Mouse (Mus musculus): ENCODE measurements around the gene Ntn1.

The Ntn1 gene

GRCm38 (mm10) chr11:68270730-68271467 is 129.7 kb downstream of the Ntn1 start:
- in situ Hi-C loops (cut with MboI): no loop called here

- in situ Hi-C loops (cut with MboI): no loop called here
Measured at GRCm38 (mm10) chr11:68264276-68264675, 136.3 kb downstream of the Ntn1 start.

GRCm38 (mm10) chr11:68263100-68263499 is 137.5 kb downstream of the Ntn1 start:
- in situ Hi-C loops (cut with MboI): no loop called here

- in situ Hi-C loops (cut with MboI): no loop called here
Measured at GRCm38 (mm10) chr11:68261162-68261892, 139.3 kb downstream of the Ntn1 start.

GRCm38 (mm10) chr11:68260399-68260798 is 140.2 kb downstream of the Ntn1 start:
- in situ Hi-C loops (cut with MboI): no loop called here

- in situ Hi-C loops (cut with MboI): no loop called here
Measured at GRCm38 (mm10) chr11:68258498-68258897, 142.1 kb downstream of the Ntn1 start.

- in situ Hi-C loops (cut with MboI): no loop called here
Measured at GRCm38 (mm10) chr11:68253531-68253930, 147.1 kb downstream of the Ntn1 start.

- in situ Hi-C loops (cut with MboI): no loop called here
Measured at GRCm38 (mm10) chr11:68250106-68250505, 150.5 kb downstream of the Ntn1 start.

GRCm38 (mm10) chr11:68247897-68248296 is 152.7 kb downstream of the Ntn1 start:
- in situ Hi-C loops (cut with MboI): no loop called here

- in situ Hi-C loops (cut with MboI): no loop called here
Measured at GRCm38 (mm10) chr11:68244992-68245261, 155.7 kb downstream of the Ntn1 start.

- in situ Hi-C loops (cut with MboI): no loop called here
Measured at GRCm38 (mm10) chr11:68244254-68244991, 156.2 kb downstream of the Ntn1 start.

- in situ Hi-C loops (cut with MboI): no loop called here
Measured at GRCm38 (mm10) chr11:68239756-68240155, 160.9 kb downstream of the Ntn1 start.

- in situ Hi-C loops (cut with MboI): no loop called here
Measured at GRCm38 (mm10) chr11:68233469-68233965, 167.1 kb downstream of the Ntn1 start.

- in situ Hi-C loops (cut with MboI): no loop called here
Measured at GRCm38 (mm10) chr11:68231558-68231957, 169.1 kb downstream of the Ntn1 start.

- in situ Hi-C loops (cut with MboI): no loop called here
Measured at GRCm38 (mm10) chr11:68228941-68229665, 171.5 kb downstream of the Ntn1 start.

- in situ Hi-C loops (cut with MboI): no loop called here
Measured at GRCm38 (mm10) chr11:68227837-68228236, 172.8 kb downstream of the Ntn1 start.

GRCm38 (mm10) chr11:68226654-68227057 is 174.0 kb downstream of the Ntn1 start:
- in situ Hi-C loops (cut with MboI): no loop called here

- in situ Hi-C loops (cut with MboI): no loop called here
Measured at GRCm38 (mm10) chr11:68223143-68223542, 177.5 kb downstream of the Ntn1 start.

- in situ Hi-C loops (cut with MboI): no loop called here
Measured at GRCm38 (mm10) chr11:68222209-68222608, 178.4 kb downstream of the Ntn1 start.

- in situ Hi-C loops (cut with MboI): no loop called here
Measured at GRCm38 (mm10) chr11:68220733-68221132, 179.9 kb downstream of the Ntn1 start.

- in situ Hi-C loops (cut with MboI): no loop called here
Measured at GRCm38 (mm10) chr11:68216041-68216440, 184.6 kb downstream of the Ntn1 start.
